Mouse (Mus musculus) olfactory bulb, adult 2 months (tissue): ENCODE results near the gene Lsm4.

Experiments used
- CTCF ChIP-seq: fragments of 200-500 bp; IDR thresholded peaks from 2 replicates; pipeline ENCODE4 v1.5.1; 2012; ENCODE audit warnings: low read depth, mild to moderate bottlenecking, low read length, moderate library complexity; ENCODE audit not compliant: insufficient read depth
- POLR2A ChIP-seq: fragments of 200-500 bp; IDR thresholded peaks from 2 replicates; pipeline ENCODE4 v1.6.1; 2012; ENCODE audit warnings: mild to moderate bottlenecking, low read depth, low read length, moderate library complexity; ENCODE audit not compliant: insufficient read depth

DNA sequence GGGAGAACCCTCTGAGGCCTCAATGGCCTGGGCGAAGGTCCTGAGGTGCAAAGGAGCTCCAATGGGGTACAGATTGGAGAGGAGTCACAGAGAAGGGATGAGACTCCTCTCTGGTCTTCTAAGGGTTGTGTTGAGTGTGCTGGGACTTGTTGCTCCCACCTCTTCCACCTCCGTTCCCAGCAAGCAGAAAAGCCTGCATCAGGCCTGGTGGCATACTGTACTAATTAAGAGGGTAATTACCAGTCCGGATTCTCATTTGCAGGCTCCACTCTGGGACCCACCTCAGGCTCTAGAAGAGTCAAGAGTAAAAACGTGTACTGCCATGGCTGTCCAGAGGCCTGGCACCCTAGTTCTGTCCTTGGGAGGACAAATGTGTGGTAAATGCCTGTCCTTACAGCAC, 23.9 kb downstream of the Lsm4 start:
- TF ChIP-seq POLR2A (no peak), CTCF (no peak)
